Mouse (Mus musculus): ENCODE results near the gene Dennd1b.

DNA sequence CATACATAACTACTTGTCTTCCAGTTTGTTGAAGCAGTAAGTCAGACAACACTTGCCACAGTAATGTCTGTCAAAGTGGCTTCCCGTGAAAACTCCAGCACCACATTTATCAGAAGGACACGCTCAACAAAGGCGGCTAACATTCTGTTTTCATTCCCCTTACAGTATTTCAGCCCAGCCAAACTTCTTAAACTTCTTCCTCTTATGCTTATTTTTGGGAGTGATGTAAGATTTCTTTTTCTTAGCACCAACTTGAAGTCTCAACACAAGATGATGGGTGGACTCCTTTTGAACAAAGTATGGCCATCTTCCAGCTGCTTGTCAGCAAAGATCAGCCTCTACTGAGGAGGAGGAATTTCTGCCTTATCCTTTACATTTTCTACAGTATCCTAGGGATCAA, 47.6 kb upstream of the Dennd1b start:
- TF ChIP-seq CTCF (conservative IDR thresholded peaks at IDR 0.05; ENCODE audit: low read length) (no peak), POU5F1 (IDR thresholded peaks at IDR 0.05; ENCODE audit: borderline replicate concordance, low read length) (no peak), NANOG (IDR thresholded peaks at IDR 0.05; ENCODE audit: borderline replicate concordance, low read length) (no peak)

All from E14TG2a.4 (cell line).